ENCODE assay signal across 9 mouse cellular contexts in genomic region chr2:96585665-96586064, GRCm38 (mm10).
DNase-seq lines count a peak whose midpoint lies in the region; ATAC-seq and TF ChIP-seq lines count a peak whose summit lies in the region.
"Had no signal": no experiment of that assay in that cellular context is flagged by ENCODE, and none has a peak within 500 bp of the region (broad histone marks: within the 10 kb centered on the region; RNA-seq: fewer than 3 reads in every experiment).

No protein-coding gene starts in this region.

- DNase-seq in heart, adult 18-20 months: peak; percentile 7 to 38
- no peak for DNase-seq in heart, adult 9 months (ENCODE audit: low spot score in 2 of 2)
- DNase-seq in Patski (ENCODE audit: low read depth, low spot score): no peak
- DNase-seq in embryo, embryonic 11.5 days (ENCODE audit: low read depth, low spot score): peak; percentile 61
- DNase-seq in induced T-regulatory cell, adult 2 months (ENCODE audit: low read depth): peak; percentile 1
- peak; percentile 53 to 87 for DNase-seq in left cerebral cortex, adult 9 months (ENCODE audit: low spot score in 2 of 2)
- DNase-seq in retina, embryonic 14.5 days (ENCODE audit: low spot score): peak; percentile 87

- ATAC-seq in Patski: no peak
- ATAC-seq in megakaryocyte, adult 5-6 weeks (ENCODE audit: poor library complexity, severe bottlenecking): no peak

- in situ Hi-C loops in Patski (cut with MboI; ENCODE audit: low pct_unique_long_range_greater_than_20kb): no loop called here

- peak; percentile 65 for TF ChIP-seq CTCF in Patski (IDR thresholded peaks at IDR 0.05)

- CTCF ChIA-PET in Patski (lab: Charles Lee): no interaction called here

- H3K27me3 ChIP-seq in Patski: no peaks in the 10 kb centered on the region
- H3K27me3 ChIP-seq: liver, embryonic 15.5 days had no signal

- POLR2A ChIA-PET in Patski (lab: Charles Lee): no interaction called here

Comparison
In these comparisons a context has a peak if more than half of its experiments do, and no peak if none do; other contexts are left out.
1. DNase-seq: peak in heart, adult 18-20 months (2 of 2), embryo, embryonic 11.5 days (single experiment), induced T-regulatory cell, adult 2 months (single experiment), left cerebral cortex, adult 9 months (2 of 2) and retina, embryonic 14.5 days (single experiment); none in heart, adult 9 months (0 of 2) and Patski (single experiment).